Mouse (Mus musculus): Measurements from ENCODE around the gene Mettl11b.

The Mettl11b gene

DNA sequence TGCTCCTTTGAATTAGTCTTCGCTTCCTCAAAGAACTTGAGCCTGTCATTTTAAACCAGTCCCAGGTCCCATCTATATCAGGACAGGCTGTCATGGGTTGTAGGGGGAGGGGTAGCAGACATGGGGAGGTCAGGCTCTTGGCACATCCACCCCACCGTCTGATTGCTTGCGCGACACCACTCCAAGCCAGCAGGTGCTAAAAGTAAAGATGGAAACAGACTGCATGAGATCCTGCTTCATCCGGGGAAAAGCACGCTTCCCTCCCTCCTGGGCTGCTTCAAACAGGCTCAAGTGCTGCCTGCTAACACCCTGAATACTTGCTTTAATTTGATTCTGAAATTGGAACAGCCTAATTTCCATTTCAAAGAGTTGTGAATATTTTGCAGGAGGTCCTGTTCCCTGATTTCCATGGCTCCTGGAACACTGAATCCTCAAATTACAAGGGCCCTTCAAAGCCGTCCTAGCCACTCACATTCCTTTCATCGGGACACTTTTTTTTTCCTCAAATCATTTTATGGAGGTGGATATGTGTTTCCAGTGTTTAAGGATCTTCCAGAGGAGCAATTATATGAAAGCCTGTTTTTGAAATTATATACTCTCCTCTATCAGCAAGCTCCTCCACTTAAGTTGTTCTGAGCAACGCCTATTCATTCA lies at the start of gene Mettl11b:
TSS of gene Mettl11b (minus strand) at position 127 of the 654 bp plus-strand sequence.
- no peak for DNase-seq (ENCODE audit: low read depth, low spot score)

DNA sequence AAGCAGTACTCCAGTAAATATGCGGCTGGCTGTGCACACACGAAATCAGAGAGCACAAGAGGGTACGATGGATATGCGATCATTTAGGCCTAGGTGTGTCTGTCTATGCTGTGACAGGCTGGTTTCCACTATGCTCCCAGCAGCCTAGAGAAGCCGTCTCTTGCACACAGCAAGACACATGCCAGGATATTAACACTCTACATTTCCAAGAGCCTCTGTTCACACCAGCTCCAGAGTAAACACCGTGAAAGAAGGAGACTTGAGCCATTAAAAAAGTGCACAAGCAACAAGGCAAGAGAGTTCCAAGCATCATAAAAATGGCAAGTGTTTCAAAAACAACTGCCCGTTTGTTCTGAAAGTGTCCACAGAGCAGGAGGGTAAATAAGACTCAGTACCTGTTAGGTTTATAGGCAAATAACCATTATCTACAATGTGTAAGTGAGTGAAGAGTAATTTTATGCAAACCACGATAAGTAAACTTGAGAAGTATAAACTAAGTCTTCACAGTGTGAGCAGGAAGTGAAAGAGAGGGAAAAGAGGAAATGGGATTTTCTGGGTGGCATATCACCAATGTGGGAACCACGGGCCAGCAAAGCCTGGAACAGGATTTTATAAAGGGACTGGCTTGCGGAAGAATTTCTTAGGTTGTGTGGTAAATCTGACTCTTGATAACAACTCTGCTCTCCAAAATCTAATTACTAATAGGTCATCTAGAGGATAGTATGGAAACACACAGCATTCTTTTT lies 32.6 kb upstream of the Mettl11b start:
- DNase-seq (ENCODE audit: low read depth, low spot score): no peak

- no peak for DNase-seq (ENCODE audit: low read depth, low spot score)
Observed at GRCm38 (mm10) chr1:163751360-163751992, 26.4 kb upstream of the Mettl11b start.

DNA sequence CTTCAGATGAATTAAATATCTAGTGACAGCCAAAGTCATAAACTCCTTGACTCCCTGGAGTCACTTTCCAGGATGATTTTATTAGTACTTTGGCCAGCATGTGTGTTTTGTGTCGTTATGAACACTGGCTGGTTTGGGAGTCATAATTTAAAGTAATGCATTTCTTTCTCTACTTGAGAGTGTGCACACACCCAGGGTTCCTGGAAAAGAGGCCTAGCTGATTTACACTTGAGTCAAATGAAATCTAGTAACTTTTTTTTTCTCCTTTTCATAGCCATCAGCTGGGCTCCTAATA lies 12.2 kb upstream of the Mettl11b start:
- DNase-seq (ENCODE audit: low read depth, low spot score): no peak

- DNase-seq (ENCODE audit: low read depth, low spot score): no peak
Observed at GRCm38 (mm10) chr1:163736441-163737238, 11.6 kb upstream of the Mettl11b start.

DNA sequence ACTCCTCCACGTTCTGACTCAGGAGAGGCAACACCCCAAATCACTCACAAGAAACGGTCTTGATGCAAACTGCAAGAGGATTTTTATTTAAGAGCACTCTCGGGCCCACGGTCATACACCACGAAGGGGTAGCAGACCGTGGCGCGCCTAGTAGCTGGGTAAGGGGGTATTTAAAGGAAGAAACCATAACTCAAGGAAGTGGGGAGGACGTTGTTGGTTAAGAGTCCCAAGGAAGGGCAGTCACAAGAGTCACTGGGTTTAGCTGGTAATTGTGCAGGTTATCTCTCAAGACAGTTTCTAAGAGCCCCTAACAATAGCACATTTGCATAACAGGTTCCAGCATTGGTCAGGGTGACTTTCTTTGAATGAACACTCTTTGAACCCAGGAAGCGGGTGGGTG lies 6.1 kb upstream of the Mettl11b start:
- DNase-seq (ENCODE audit: low read depth, low spot score): peak; percentile 66

GRCm38 (mm10) chr1:163723913-163724312 lies 1.1 kb downstream of the Mettl11b start:
- DNase-seq (ENCODE audit: low read depth, low spot score): no peak

GRCm38 (mm10) chr1:163708618-163709017 lies 16.4 kb downstream of the Mettl11b start:
- no peak for DNase-seq (ENCODE audit: low read depth, low spot score)

DNA sequence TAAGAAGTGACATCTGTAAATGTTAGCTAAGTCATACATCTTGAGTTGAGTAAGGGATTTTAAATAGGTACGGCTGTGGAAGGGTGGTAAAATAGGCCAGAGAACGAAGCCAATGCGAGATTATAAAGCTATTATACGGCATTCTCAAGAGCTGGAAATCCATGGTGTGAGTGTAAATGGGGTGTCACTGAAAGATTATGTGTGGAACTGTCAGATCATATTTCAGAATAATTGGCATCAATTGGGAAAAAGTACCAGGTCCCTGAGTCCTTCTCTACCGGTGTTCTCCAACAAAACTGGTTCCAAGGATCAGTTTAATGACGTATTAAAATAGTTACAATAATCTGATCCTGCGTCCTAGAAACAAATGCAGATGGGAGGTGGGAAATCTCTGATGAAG lies 24.5 kb downstream of the Mettl11b start:
- no peak for DNase-seq (ENCODE audit: low read depth, low spot score)

DNA sequence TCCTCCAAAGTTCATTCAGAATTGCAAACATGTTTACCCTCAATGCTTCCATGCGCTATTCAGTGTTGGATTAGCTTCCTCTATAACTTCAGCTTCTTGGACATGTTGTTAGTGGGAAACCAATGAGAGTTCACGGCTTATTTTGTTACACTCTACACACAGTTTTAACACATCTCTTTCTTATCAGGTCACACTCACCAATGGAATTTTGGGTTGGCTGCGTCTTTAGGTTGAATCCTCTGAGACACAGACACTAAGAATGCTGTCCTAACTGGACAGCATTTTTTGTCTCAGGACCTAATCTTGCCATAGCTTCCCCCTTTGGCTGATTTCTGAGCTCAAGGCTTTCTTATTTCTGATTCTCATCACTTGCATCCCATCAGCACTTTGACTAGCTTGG lies 25.3 kb downstream of the Mettl11b start:
- no peak for DNase-seq (ENCODE audit: low read depth, low spot score)

- DNase-seq (ENCODE audit: low read depth, low spot score): no peak
Observed at GRCm38 (mm10) chr1:163691860-163692259, 33.2 kb downstream of the Mettl11b start.

GRCm38 (mm10) chr1:163682935-163683430 lies 42.0 kb downstream of the Mettl11b start:
- DNase-seq (ENCODE audit: low read depth, low spot score): no peak

- DNase-seq (ENCODE audit: low read depth, low spot score): no peak
Observed at GRCm38 (mm10) chr1:163682127-163682526, 42.9 kb downstream of the Mettl11b start.

DNA sequence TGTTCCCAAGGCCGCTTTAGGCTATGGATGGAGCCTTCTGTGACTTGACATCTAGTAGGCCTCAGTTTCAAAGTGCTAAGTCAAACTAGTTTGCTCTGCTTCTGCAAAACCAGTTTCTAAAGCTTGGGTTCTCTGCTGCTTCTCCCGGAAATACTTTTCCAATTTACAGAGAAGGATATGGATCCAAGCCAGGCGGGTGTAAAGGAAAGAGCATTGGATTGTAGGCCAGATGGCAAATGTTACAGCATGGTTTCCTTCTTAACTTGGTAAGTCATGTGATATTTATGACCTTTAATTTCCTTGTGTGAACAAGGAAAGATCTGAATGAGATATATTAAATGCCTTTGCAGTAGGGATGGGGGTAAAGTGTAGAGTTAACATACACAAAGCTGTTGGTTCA lies 52.2 kb downstream of the Mettl11b start:
- DNase-seq (ENCODE audit: low read depth, low spot score): no peak

- DNase-seq (ENCODE audit: low read depth, low spot score): no peak
Observed at GRCm38 (mm10) chr1:163671326-163671725, 53.7 kb downstream of the Mettl11b start.

- no peak for DNase-seq (ENCODE audit: low read depth, low spot score)
Observed at GRCm38 (mm10) chr1:163670702-163671101, 54.3 kb downstream of the Mettl11b start.

- no peak for DNase-seq (ENCODE audit: low read depth, low spot score)
Observed at GRCm38 (mm10) chr1:163669936-163670335, 55.1 kb downstream of the Mettl11b start.

- DNase-seq (ENCODE audit: low read depth, low spot score): no peak
Observed at GRCm38 (mm10) chr1:163662416-163662815, 62.6 kb downstream of the Mettl11b start.

- no peak for DNase-seq (ENCODE audit: low read depth, low spot score)
Observed at GRCm38 (mm10) chr1:163658535-163658928, 66.5 kb downstream of the Mettl11b start.

DNA sequence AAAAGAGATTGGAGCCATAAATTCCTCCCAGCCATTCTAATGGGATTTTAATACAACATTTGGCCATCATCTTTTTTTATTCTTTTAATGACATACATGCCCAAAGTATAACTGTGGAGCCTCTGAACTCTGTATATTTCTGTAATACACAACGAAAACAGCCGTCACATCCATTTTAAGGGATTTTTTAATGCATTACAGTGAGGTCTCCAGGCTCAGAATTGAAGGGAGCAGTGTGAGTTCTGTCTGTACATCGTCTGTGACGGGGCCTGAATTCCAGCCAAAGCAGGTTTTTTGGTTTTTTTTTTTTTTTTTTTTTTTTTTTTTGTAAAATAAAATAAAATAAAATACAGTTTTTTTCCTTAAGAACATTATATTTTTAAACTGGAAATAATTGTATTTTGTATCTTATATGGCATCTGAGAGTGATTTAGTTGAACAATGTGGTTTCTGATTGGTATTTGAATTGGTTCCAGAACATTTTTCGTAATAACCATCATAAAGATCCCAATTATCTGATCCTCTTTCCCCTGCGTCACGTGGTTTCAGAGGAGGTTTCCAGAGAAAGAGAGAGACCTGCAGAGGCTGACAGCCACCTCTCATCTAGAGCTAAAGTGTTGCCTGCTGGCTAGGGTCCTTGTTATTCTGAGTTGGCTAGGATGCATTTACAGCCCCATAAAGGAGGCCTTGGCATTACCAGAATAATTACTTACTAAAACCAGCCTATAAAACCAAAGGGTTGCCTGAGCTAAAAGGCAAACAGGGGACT lies 67.1 kb downstream of the Mettl11b start:
- DNase-seq (ENCODE audit: low read depth, low spot score): no peak

DNA sequence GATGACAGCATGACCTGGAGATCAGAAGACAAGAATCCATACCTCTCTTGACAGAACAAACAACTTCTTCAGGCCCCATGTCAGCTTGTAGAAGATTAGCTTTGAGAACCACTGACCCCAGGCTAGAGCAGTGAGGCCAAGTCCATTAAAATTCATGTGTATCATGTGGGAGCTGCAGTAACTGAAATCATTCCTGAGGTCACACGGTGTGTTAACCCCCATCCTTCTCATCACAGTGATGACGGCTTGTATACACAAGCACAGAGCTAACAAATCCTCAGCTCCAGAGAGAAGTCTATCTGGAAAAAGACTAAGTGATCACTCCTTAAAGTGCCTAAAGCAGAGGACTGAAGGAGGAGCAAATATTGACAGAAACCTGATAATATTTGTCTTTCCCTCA lies 68.0 kb downstream of the Mettl11b start:
- DNase-seq (ENCODE audit: low read depth, low spot score): no peak
